Comparison of ENCODE assay signal across 7 mouse cellular contexts in the genomic region with DNA sequence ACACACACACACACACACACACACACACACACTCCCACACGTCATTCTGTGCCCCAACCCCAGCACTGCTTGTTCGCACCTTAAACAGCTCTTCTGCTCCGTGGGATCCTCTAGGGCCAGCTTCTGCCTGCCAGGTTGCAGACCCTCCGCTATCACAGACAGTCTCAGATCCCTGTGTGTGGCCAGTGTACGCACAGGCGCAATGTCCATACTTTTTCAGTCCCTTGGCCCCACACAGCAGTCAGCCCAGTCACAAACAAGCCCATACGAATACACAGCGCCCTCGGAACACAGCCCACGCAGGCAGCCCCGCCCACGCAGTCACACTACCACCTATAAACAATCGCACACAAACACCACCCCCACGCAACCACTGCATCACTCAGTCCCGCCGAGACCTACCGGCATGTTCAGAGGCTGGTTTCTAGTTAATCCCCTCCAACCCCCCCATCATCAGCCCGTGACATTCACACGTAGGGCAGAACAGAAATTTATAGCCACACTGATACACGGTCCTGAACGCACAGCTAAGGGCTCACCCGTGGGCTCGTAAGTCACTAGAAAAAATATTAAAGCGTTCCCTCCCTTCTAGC. TPM values are rescaled to one million over a fixed set of nuclear protein-coding genes. Genes with fewer than 3 reads are reported as not detected.
DNase-seq lines count a peak whose midpoint lies in the region; ATAC-seq and TF ChIP-seq lines count a peak whose summit lies in the region.

No protein-coding gene starts in this region.

- TF ChIP-seq EP300 in heart, postnatal 0 days (IDR thresholded peaks at IDR 0.05; ENCODE audit: low read depth): no peak

- H3K4me1 ChIP-seq in heart, postnatal 0 days (ENCODE audit: control insufficient read depth, insufficient read depth): peaks cover 41% of the 10 kb centered on the region

- no peaks in the 10 kb centered on the region for H3K27me3 ChIP-seq in heart, postnatal 0 days (ENCODE audit: control insufficient read depth, insufficient read depth, low read length)

- peak overlapping the region; percentile 57 for H3K9ac ChIP-seq in heart, postnatal 0 days (replicated peaks; ENCODE audit: low read depth, low read length)

- H3K4me3 ChIP-seq in heart, postnatal 0 days (ENCODE audit: low read depth, low read length): peak overlapping the region; percentile 70

- no peak for TF ChIP-seq CTCF in heart, postnatal 0 days (IDR thresholded peaks at IDR 0.05; ENCODE audit: low read depth)

- ATAC-seq in heart, postnatal 0 days (ENCODE audit: insufficient read depth, low read depth): peak; percentile 6; the same call in 1 of the 2 replicates

- WGBS in heart, postnatal 0 days: 5% methylated on average over 24 of the region's 24 CpGs

- DNase-seq in urinary bladder, postnatal 14 days (ENCODE audit: low spot score): peak; percentile 34
- no peak for DNase-seq in urinary bladder, adult 2 months (ENCODE audit: low spot score)
- peak; percentile 50 for DNase-seq in embryo, embryonic 10.5 days (ENCODE audit: low spot score)
- DNase-seq in heart, postnatal 0 days (ENCODE audit: low spot score): no peak
- peak; percentile 66 to 67 for DNase-seq in left cerebral cortex, postnatal 36 days (ENCODE audit: low spot score in 2 of 2)
- peak; percentile 63 to 74 for DNase-seq in natural killer cell, adult 2 months (ENCODE audit: low spot score in 2 of 2)
- DNase-seq in thymus, postnatal 36 days: peak; percentile 30 to 42

- H3K36me3 ChIP-seq in heart, postnatal 0 days (replicated peaks; ENCODE audit: control insufficient read depth, insufficient read depth, low read length): peaks cover 4% of the 10 kb centered on the region; the same call in 1 of the 2 replicates

- peak overlapping the region; percentile 61 for H3K27ac ChIP-seq in heart, postnatal 0 days (ENCODE audit: low read depth)

- intact Hi-C loops in left cerebral cortex, postnatal 36 days (cut with DNase I): loop anchor here (1.0 kb wide), 1 partner anchor 33 kb away; no protein-coding TSS in a partner anchor

- H3K9me3 ChIP-seq in heart, postnatal 0 days (replicated peaks; ENCODE audit: control insufficient read depth, low read length): no peaks in the 10 kb centered on the region

- H3K4me2 ChIP-seq in heart, postnatal 0 days (ENCODE audit: low read depth, low read length): peak overlapping the region; percentile 99

RNA-seq across cellular contexts. Expression of a gene that starts 34.4 kb away (rescaled TPM):
- 35.1 and 45.3 TPM in 2 replicates for polyA plus RNA-seq in urinary bladder, adult 2 months (2012; rRNA removed)
- total RNA-seq in heart, postnatal 0 days (2014; rRNA removed; ENCODE audit: low replicate concordance): 22.5 and 28.1 TPM in 2 replicates
- 9.1 and 10.2 TPM in 2 replicates for polyA plus RNA-seq in heart, postnatal 0 days (2015; fragmentation: Nextera tagmentation; extraction: Ambion mirVana)
- total RNA-seq in left cerebral cortex, postnatal 36 days (2021): 10 to 100 TPM; 57.3 to 73.4 TPM

Comparison
In these comparisons a context has a peak if more than half of its experiments do, and no peak if none do; other contexts are left out.
1. DNase-seq: peak in urinary bladder, postnatal 14 days (single experiment), embryo, embryonic 10.5 days (single experiment), left cerebral cortex, postnatal 36 days (2 of 2), natural killer cell, adult 2 months (2 of 2) and thymus, postnatal 36 days (2 of 2); none in urinary bladder, adult 2 months (single experiment) and heart, postnatal 0 days (single experiment).